Mouse (Mus musculus) neural tube, embryonic 15.5 days (tissue): Measurements from ENCODE around the gene Supt16. TPM values are rescaled to one million over a fixed set of nuclear protein-coding genes. Genes with fewer than 3 reads are reported as not detected.

Experiments
- ATAC-seq: fragments of 200-750 bp; cut with Nextera tagmentation; 2 replicates; pipeline ENCODE4 v1.8.0; 2017; ENCODE audit warnings: mild to moderate bottlenecking, moderate TSS enrichment, moderate library complexity; ENCODE audit not compliant: low FRiP score
- H3K27ac ChIP-seq: fragments of 300-500 bp; sonication (generic); replicated peaks from 2 replicates; pipeline ENCODE4 v1.5.1; 2015; ENCODE audit warnings: mild to moderate bottlenecking, inconsistent platforms
- H3K27me3 ChIP-seq: fragments of 300-500 bp; sonication (generic); replicated peaks from 2 replicates; pipeline ENCODE4 v1.6.1; 2015; ENCODE audit warnings: inconsistent platforms
- H3K36me3 ChIP-seq: fragments of 300-500 bp; sonication (generic); 2 replicates; pipeline ENCODE4 v1.6.1; 2015; ENCODE audit warnings: inconsistent platforms
- H3K4me1 ChIP-seq: fragments of 300-500 bp; sonication (generic); 2 replicates; pipeline ENCODE4 v1.6.1; 2015; ENCODE audit warnings: inconsistent platforms
- H3K4me2 ChIP-seq: fragments of 300-500 bp; sonication (generic); 2 replicates; pipeline ENCODE4 v1.6.1; 2015; ENCODE audit warnings: inconsistent platforms, mild to moderate bottlenecking, moderate library complexity
- H3K4me3 ChIP-seq: fragments of 300-500 bp; sonication (generic); replicated peaks from 2 replicates; pipeline ENCODE4 v1.5.1; 2015; ENCODE audit warnings: mild to moderate bottlenecking, inconsistent platforms
- H3K9ac ChIP-seq: fragments of 300-500 bp; sonication (generic); replicated peaks from 2 replicates; pipeline ENCODE4 v1.6.1; 2015; ENCODE audit warnings: mild to moderate bottlenecking, inconsistent platforms
- H3K9me3 ChIP-seq: fragments of 300-500 bp; sonication (generic); replicated peaks from 2 replicates; pipeline ENCODE4 v1.6.1; 2016; ENCODE audit warnings: inconsistent platforms
- WGBS: fragments of 180-500 bp; shearing (Covaris S2); methylation state at CpG from one replicate; pipeline ENCODE4 v1.1.7; 2015; ENCODE audit warnings: mixed read lengths; 5-methylcytosine and 5-hydroxymethylcytosine counted together
- polyA plus RNA-seq: library from polyadenylated mRNA; unstranded; fragments of >200 nt; fragmentation: Nextera tagmentation; extraction: Ambion mirVana; gene quantifications from 2 replicates; pipeline ENCODE4 v1.2.1, GENCODE M21; 2015

Gene Supt16
- polyA plus RNA-seq, 1 experiment from 2014 or later, result 36.8 TPM

DNA sequence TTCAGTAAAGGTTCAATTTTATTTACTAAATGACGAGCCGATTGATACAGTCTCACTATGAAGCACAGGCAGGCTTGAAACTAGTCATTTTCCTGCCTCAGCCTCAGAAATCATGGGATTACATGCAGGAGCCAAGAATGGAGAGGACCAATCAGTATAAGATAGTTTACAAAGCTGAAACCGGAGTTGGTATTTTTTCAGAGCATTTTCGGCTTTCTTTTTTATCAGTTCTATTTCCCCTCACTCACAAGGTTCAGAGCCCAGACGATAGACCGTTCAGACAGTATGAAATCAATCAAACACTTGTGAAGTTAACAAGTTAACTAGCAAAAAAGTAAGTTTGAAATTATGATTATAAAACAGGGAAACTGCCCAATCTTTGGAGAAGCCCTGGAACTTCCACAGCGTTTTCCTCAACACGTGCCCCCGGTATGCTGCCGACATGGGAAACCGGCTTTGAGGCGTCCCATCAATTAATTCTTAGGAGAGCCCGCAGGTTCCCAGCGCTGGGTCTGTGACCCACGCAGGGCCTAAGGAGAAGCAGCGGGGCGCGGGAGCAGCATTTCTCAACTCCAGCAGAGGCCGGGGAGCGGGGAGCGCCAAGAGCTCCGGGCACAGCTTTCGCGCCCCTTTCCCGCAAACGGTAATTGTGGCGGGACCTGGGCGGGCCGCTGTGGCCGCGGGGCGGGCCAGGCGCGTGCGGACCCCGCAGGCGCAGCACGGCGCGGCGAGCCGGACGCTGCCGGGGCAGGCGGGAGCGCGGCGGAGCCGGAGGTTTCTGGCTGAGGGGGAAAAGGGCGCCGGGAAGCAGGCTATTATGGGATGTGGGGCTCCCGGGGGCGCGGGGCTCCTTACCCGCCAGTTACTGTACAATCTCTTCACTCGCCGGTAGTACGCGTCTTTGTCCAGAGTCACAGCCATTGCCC is 723 bp downstream of the Supt16 start:
- 1% methylated on average over 53 of the region's 59 CpGs for WGBS
- Histone ChIP-seq H3K4me2 (peak overlapping the region; percentile 76), H3K4me1 (peaks cover 21% of the 10 kb centered on the region), H3K36me3 (peaks cover 23% of the 10 kb centered on the region), H3K9me3 (no peaks in the 10 kb centered on the region), H3K27ac (peak overlapping the region; percentile 95), H3K4me3 (peak overlapping the region; percentile 100), H3K9ac (peak overlapping the region; percentile 91), H3K27me3 (no peaks in the 10 kb centered on the region)
- peak; percentile 36 for ATAC-seq

DNA sequence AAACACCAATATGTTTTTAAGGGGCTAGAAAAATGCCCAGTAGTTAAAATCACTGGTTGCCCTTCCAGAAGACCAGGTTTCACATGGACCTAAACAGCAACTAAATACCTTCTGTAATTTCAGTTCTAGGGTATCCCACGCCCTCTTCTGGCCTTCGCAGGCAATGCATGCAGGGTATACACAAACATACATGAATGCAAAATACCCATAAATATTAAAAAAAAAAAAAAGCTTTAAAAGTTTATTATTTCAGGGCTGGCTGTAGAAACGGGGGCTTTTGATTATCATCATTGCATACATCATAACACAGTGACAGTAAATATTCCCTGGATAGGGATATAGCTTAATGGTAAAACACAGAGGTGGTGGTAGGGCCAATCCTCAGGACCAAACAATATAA is 1.5 kb downstream of the Supt16 start:
- no peaks in the 10 kb centered on the region for H3K27me3 ChIP-seq
- peak overlapping the region; percentile 100 for H3K4me3 ChIP-seq
- peak overlapping the region; percentile 76 for H3K4me2 ChIP-seq
- H3K27ac ChIP-seq, result no peak overlapping the region
- H3K4me1 ChIP-seq, result peaks cover 21% of the 10 kb centered on the region
- no peak overlapping the region for H3K9ac ChIP-seq
- H3K36me3 ChIP-seq, result peaks cover 17% of the 10 kb centered on the region
- H3K9me3 ChIP-seq, result no peaks in the 10 kb centered on the region
- 18% methylated on average over 3 of the region's 3 CpGs for WGBS
- no peak for ATAC-seq

DNA sequence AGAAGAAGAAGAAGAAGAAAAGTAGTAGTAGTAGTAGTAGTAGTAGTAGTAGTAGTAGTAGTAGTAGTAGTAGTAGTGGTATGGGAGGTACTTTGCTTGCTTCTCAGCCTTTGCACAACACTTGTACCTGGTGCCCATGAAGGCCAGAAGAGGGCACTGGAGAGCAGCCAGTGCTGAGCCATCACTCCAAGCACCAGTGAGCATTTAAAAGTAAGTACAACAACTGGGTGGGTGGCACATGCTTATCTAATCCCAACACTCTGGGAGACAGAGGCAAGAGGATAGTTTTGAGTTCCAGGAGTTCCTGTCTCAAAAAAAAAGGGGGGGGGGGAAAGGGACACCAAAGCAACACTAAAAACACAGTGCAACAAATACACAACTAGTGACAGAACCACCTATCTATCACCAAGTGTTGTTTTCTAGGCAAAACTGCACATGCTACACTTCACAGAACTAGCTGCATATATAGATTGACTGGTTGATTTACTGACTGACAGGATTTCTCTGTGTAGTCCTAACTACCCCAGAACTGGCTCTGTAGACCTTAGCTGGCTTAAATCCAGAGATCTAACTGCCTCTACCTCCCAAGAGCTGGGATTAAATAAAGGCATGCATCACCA is 6.4 kb downstream of the Supt16 start:
- Histone ChIP-seq H3K4me1 (peaks cover 9% of the 10 kb centered on the region), H3K9ac (no peak overlapping the region), H3K9me3 (no peaks in the 10 kb centered on the region), H3K27ac (no peak overlapping the region), H3K27me3 (no peaks in the 10 kb centered on the region), H3K4me2 (no peak overlapping the region), H3K36me3 (no peaks in the 10 kb centered on the region; the same call in 1 of the 2 replicates), H3K4me3 (no peak overlapping the region)
- no peak for ATAC-seq

DNA sequence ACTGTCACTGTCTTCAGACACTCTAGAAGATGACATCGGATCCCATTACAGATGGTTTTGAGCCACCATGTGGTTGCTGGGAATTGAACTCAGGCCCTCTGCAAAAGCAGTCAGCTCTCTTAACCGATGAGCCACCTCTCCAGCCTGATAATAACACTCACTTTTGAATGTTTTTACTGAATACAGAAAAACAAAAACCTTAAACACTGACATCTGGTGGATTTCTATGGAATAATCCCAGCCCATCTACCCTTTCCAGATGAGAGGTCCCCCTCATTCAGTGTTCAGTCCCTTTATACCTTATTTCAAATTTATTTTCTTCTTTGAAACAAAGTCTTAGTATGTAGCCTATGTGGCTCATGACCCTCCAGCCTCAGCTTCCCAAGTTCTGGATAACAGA is 7.7 kb downstream of the Supt16 start:
- no peaks in the 10 kb centered on the region for H3K27me3 ChIP-seq
- no peak overlapping the region for H3K4me3 ChIP-seq
- H3K36me3 ChIP-seq, result no peaks in the 10 kb centered on the region; the same call in 1 of the 2 replicates
- 73% methylated on average over 2 of the region's 2 CpGs for WGBS
- ATAC-seq, result no peak
- no peak overlapping the region for H3K9ac ChIP-seq
- H3K4me1 ChIP-seq, result no peaks in the 10 kb centered on the region
- no peak overlapping the region for H3K27ac ChIP-seq
- no peaks in the 10 kb centered on the region for H3K9me3 ChIP-seq
- H3K4me2 ChIP-seq, result no peak overlapping the region

DNA sequence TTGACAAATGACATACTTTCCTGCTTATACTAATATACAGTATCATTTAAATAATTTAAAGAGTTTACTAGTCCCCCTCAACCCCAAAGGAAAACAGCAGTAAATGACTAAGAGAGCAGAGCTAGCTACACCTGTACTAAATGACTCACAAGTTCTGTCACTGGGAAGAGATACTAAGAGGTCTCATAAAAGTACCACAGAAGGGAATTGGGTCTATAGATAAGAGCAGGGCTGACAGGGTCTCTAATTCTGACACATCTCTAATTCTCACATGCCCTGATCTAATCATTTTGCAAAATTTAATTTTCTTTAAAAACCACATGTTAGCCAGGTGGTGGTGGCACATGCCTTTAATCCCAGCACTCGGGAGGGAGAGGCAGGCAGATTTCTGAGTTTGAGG is 8.4 kb downstream of the Supt16 start:
- H3K4me2 ChIP-seq, result no peak overlapping the region
- no peaks in the 10 kb centered on the region; the same call in 1 of the 2 replicates for H3K36me3 ChIP-seq
- H3K9me3 ChIP-seq, result no peaks in the 10 kb centered on the region
- no peaks in the 10 kb centered on the region for H3K4me1 ChIP-seq
- no peak for ATAC-seq
- H3K9ac ChIP-seq, result no peak overlapping the region
- H3K27me3 ChIP-seq, result no peaks in the 10 kb centered on the region
- no peak overlapping the region for H3K27ac ChIP-seq
- H3K4me3 ChIP-seq, result no peak overlapping the region
- WGBS, result 94% methylated on average over 1 of the region's 1 CpGs

DNA sequence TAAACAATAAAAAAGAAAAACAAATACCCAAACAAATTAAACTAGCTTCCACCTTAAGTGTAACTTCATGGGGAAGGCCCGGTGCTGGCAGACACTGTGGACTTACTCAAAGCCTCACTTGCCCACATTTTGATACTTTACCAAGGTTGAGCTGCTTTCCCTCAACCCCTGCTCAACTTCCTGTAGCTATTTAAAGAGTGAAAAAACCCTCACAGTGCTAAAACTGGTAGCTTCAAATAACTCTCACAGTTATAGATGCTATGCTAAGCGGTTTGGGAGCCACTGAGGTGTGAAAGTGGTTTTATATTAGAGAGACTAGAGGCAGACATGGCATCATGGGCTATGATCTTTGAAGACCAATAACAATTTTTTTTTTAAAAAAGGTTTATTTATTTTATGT is 30.6 kb downstream of the Supt16 start:
- 89% methylated on average over 2 of the region's 2 CpGs for WGBS
- Histone ChIP-seq H3K9me3 (no peaks in the 10 kb centered on the region), H3K9ac (no peak overlapping the region), H3K4me2 (no peak overlapping the region), H3K4me3 (no peak overlapping the region), H3K36me3 (peaks cover 57% of the 10 kb centered on the region), H3K27ac (no peak overlapping the region), H3K27me3 (no peaks in the 10 kb centered on the region), H3K4me1 (no peaks in the 10 kb centered on the region)
- no peak for ATAC-seq

DNA sequence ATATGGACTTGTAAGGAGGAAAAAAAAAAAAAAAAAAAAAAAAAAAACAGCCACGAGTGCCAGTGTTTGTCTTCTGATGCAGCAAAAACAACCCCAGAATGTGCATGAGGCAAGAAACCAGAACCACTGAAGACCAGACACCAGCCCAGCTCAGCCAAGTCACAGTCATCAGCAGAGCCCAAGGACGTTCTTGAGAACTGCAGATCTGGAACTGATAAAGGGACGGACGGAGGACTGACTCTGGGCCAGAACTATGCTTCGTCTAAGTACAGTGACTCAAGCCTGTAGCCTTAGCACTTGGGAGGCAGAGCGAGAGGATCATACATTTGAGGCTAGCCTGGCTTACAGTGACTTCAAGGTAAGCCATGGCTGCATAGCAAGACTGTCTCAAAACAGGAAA is 36.3 kb downstream of the Supt16 start:
- Histone ChIP-seq H3K27me3 (no peaks in the 10 kb centered on the region), H3K4me3 (no peak overlapping the region), H3K4me1 (no peaks in the 10 kb centered on the region), H3K9ac (no peak overlapping the region), H3K36me3 (peaks cover 64% of the 10 kb centered on the region), H3K27ac (no peak overlapping the region), H3K4me2 (no peak overlapping the region), H3K9me3 (no peaks in the 10 kb centered on the region)
- WGBS, result 91% methylated on average over 6 of the region's 6 CpGs
- no peak for ATAC-seq

DNA sequence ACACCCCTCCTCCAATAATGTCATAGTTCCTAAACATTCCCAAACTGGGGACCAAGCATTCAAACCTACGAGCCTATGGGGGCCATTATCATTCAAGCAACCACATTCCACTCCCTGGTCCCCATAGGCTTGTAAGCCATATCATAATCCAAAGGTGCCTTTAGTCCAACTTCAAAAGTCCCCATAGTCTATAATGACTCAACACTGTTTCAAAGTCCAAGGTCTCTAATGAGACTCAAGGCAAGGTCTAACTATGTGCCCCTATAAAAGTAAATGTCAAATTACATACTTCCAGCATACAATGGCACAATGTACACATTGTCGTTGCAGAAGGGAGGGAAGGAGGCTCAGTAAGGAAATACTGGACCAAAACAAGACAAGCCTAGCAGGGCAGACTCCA is 42.2 kb downstream of the Supt16 start:
- WGBS, result 92% methylated on average over 2 of the region's 2 CpGs
- Histone ChIP-seq H3K4me3 (no peak overlapping the region), H3K4me1 (no peaks in the 10 kb centered on the region), H3K27me3 (no peaks in the 10 kb centered on the region), H3K27ac (no peak overlapping the region), H3K9me3 (no peaks in the 10 kb centered on the region), H3K9ac (no peak overlapping the region), H3K36me3 (peaks cover 20% of the 10 kb centered on the region), H3K4me2 (no peak overlapping the region)
- ATAC-seq, result no peak

DNA sequence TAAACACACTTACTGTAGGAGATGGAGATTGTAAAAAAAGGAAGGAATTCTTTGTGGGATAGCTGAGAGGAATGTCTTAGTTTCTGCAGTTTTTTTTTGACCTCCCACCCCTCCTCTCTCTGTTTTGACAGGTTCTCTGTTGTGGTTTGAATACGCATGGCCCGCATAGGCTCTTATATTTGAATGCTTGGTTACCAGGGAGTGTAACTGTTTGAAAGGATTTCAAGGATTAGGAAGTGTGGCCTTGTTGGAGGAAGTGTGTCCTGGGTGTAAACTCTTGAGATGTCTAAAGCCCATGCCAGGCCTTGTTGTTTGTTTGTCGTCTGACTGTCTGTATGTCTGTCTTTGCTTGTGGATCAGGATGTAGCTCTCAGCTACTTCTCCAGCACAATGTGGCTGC is 44.6 kb downstream of the Supt16 start:
- Histone ChIP-seq H3K27me3 (no peaks in the 10 kb centered on the region), H3K9ac (no peak overlapping the region), H3K4me3 (no peak overlapping the region), H3K4me1 (no peaks in the 10 kb centered on the region), H3K36me3 (no peaks in the 10 kb centered on the region), H3K27ac (no peak overlapping the region), H3K9me3 (no peaks in the 10 kb centered on the region), H3K4me2 (no peak overlapping the region)
- no peak for ATAC-seq
- WGBS, result 60% methylated on average over 3 of the region's 3 CpGs

DNA sequence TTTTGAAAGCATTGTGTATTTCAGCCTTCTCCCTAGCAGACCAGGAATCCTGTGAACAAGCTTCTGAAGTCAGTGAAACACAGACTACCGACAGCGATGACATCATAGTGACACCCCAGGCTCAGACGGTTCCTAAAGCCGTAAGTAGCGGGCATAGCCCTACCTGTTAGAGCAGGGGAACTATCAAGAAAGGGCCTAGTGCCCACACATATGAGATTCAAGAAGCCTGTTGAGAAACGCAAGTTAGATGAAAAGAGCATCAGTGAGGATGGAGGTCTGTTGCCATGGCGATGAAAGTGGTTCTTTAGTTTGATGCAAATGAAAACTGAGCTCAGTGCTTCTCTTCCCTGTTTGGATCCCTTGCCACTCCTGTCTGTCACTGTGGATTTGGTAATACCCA is 45.0 kb downstream of the Supt16 start:
- Histone ChIP-seq H3K4me2 (peak overlapping the region; percentile 22; the same call in 1 of the 2 replicates), H3K4me3 (no peak overlapping the region)

DNA sequence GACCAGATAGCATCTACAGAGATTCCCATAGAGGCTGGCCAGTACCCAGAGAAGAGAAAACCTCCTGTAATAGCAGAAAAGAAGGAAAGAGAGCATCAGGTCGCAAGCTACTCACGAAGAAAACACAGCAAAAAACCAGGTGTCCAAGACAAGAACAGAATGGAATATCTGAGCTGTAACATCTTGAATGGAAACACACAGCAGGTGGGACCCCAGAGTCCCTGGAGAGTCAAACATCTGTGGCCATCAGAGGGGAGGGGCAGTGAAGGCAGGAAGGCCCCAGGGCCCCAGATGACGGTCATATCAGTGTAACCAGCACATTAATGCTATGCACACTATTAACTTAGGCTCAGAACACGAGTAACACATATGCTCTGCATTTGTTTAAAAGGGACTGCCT is 47.3 kb downstream of the Supt16 start:
- 65% methylated on average over 4 of the region's 4 CpGs for WGBS
- Histone ChIP-seq H3K4me1 (no peaks in the 10 kb centered on the region), H3K27me3 (no peaks in the 10 kb centered on the region), H3K27ac (no peak overlapping the region), H3K4me2 (no peak overlapping the region), H3K9ac (no peak overlapping the region), H3K9me3 (no peaks in the 10 kb centered on the region), H3K36me3 (no peaks in the 10 kb centered on the region), H3K4me3 (no peak overlapping the region)
- no peak for ATAC-seq

More for the DNA sequence above, 45.0 kb downstream of the Supt16 start:
- WGBS, result 33% methylated on average over 7 of the region's 7 CpGs
- Histone ChIP-seq H3K27me3 (no peaks in the 10 kb centered on the region), H3K4me1 (no peaks in the 10 kb centered on the region), H3K36me3 (no peaks in the 10 kb centered on the region), H3K9ac (no peak overlapping the region), H3K9me3 (no peaks in the 10 kb centered on the region), H3K27ac (no peak overlapping the region)
- peak; percentile 31; the same call in 1 of the 2 replicates for ATAC-seq

DNA sequence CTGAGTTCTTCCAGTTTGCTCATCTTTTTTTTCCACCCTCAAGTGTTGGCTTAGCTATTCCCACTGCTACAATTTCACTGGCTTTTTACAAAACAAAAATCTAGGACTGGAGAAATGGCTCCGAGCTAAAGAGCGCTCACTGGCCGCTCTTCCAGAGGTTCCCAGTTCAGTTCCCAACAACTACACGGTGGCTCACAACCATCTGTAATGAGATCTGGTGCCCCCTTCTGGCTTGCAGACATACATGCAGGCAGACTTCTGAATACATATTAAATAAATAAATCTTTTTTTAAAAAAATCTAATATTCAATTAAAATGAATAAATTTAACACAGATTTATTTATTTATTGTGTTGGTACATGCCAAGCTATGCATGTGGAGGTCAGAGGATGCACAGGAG is 50.7 kb downstream of the Supt16 start:
- no peaks in the 10 kb centered on the region for H3K36me3 ChIP-seq
- no peak overlapping the region for H3K4me2 ChIP-seq
- no peak for ATAC-seq
- H3K9ac ChIP-seq, result no peak overlapping the region
- H3K27me3 ChIP-seq, result no peaks in the 10 kb centered on the region
- 65% methylated on average over 4 of the region's 4 CpGs for WGBS
- H3K27ac ChIP-seq, result no peak overlapping the region
- H3K4me1 ChIP-seq, result no peaks in the 10 kb centered on the region
- H3K4me3 ChIP-seq, result no peak overlapping the region
- H3K9me3 ChIP-seq, result no peaks in the 10 kb centered on the region
